Mouse (Mus musculus) small intestine, adult 10 weeks (tissue): Measurements from ENCODE around the gene Satb1. TPM values are rescaled to one million over a fixed set of nuclear protein-coding genes. Genes with fewer than 3 reads are reported as not detected.

Experiments used
- polyA plus RNA-seq: library from polyadenylated mRNA; stranded (reverse); fragments of 350-450 nt; fragmentation: Illumina TruSeq; extraction: RNeasy Lipid Tissue Mini Kit (QIAGEN cat#74804); gene quantifications from one replicate; pipeline ENCODE4 v1.2.3, GENCODE M21; 2014; ENCODE audit warnings: low replicate concordance

Satb1 gene
- 2.2 TPM for polyA plus RNA-seq

DNA sequence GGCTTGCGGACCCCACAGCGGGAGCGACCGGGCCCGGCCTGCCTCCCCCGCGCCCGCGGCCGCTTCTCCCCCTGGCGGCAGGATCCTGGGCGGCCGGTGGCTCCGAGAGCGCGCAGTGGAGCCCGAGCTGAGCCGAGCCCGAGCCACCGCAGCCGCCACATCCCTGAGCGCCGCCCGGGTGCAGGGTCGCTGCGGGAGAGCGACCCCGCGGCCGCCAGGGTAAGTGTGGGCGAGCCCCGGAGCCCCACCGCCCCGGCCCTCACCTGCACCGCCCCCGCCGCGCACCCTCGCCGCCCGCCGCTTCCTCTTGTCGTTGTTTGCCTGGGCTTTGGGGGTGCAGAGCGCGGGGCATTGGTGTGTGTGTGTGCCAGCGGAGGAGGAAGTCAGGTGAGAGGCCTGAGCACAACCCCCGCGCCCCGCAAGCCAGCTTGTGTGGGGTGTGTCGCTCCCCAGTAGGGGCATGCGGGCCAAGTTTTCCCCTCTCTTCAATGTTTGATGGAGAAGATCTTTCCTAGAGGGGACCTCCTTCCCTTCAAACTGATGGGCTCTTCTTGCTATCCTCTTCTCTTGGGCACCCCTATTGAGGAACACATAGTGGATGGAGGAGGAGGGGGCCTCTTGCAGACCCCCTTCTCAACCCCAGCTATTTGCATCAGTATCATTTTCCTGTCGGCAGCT, at the start of gene Satb1:
Gene Satb1 (minus strand): TSS at position 391 of the 678 bp plus-strand sequence.

